Mouse (Mus musculus) heart, embryonic 16.5 days (tissue): Measurements from ENCODE around the gene Dgcr2. TPM values are rescaled to one million over a fixed set of nuclear protein-coding genes. Genes with fewer than 3 reads are reported as not detected.

Experiments used
- ATAC-seq: fragments of 200-750 bp; cut with Nextera tagmentation; replicated peaks from 2 replicates; pipeline ENCODE4 v1.8.0; 2017; ENCODE audit warnings: moderate number of reproducible peaks; ENCODE audit not compliant: insufficient read depth, low FRiP score; ENCODE audit errors: extremely low read depth
- H3K27ac ChIP-seq: fragments of 300-500 bp; sonication (generic); 2 replicates; pipeline ENCODE4 v1.5.1; 2014; ENCODE audit warnings: mild to moderate bottlenecking, low read length, control low read depth, moderate library complexity
- H3K27me3 ChIP-seq: fragments of 300-500 bp; sonication (generic); 2 replicates; pipeline ENCODE4 v1.6.1; 2014; ENCODE audit warnings: low read length, mixed read lengths; ENCODE audit not compliant: control insufficient read depth, insufficient read depth
- H3K36me3 ChIP-seq: fragments of 300-500 bp; sonication (generic); 2 replicates; pipeline ENCODE4 v1.6.1; 2014; ENCODE audit not compliant: control insufficient read depth, insufficient read depth
- H3K4me1 ChIP-seq: fragments of 300-500 bp; sonication (generic); 2 replicates; pipeline ENCODE4 v1.6.1; 2014; ENCODE audit warnings: low read length, mixed read lengths; ENCODE audit not compliant: control insufficient read depth, insufficient read depth
- H3K4me2 ChIP-seq: fragments of 300-500 bp; sonication (generic); 2 replicates; pipeline ENCODE4 v1.6.1; 2014; ENCODE audit warnings: low read depth, mild to moderate bottlenecking, control low read depth, low read length
- H3K4me3 ChIP-seq: fragments of 300-500 bp; sonication (generic); 2 replicates; pipeline ENCODE4 v1.5.1; 2014; ENCODE audit warnings: mild to moderate bottlenecking, control low read depth, low read length
- H3K9ac ChIP-seq: fragments of 300-500 bp; sonication (generic); 2 replicates; pipeline ENCODE4 v1.6.1; 2014; ENCODE audit warnings: low read length, control low read depth
- H3K9me3 ChIP-seq: fragments of 300-500 bp; sonication (generic); replicated peaks from 2 replicates; pipeline ENCODE4 v1.6.1; 2016; ENCODE audit warnings: low read length; ENCODE audit not compliant: control insufficient read depth
- whole genome bisulfite sequencing: fragments of 180-500 bp; shearing (Covaris S2); extraction: QIAGEN DNeasy Blood & Tissue Kit; methylation state at CpG from one replicate; pipeline ENCODE4 v1.1.7; 2014; 5-methylcytosine and 5-hydroxymethylcytosine counted together
- polyA plus RNA-seq: library from polyadenylated mRNA; unstranded; fragments of >200 nt; fragmentation: Nextera tagmentation; extraction: Ambion mirVana; gene quantifications from 2 replicates; pipeline ENCODE4 v1.2.1, GENCODE M21; 2015

Gene Dgcr2
- polyA plus RNA-seq, 1 experiment from 2014 or later, result 46.9 TPM

- Histone ChIP-seq H3K27me3 (peaks cover 11% of the 10 kb centered on the region), H3K9me3 (no peaks in the 10 kb centered on the region), H3K4me2 (no peak overlapping the region), H3K4me1 (peaks cover 10% of the 10 kb centered on the region), H3K4me3 (no peak overlapping the region), H3K27ac (no peak overlapping the region), H3K36me3 (no peaks in the 10 kb centered on the region), H3K9ac (0 out of 2 replicates have a peak overlapping the region, but pooled peaks have one; percentile 17)
- 37% methylated on average over 4 of the region's 4 CpGs for WGBS
- no peak for ATAC-seq
Measured at GRCm38 (mm10) chr16:17813173-17813572, 85.2 kb downstream of the Dgcr2 start.

GRCm38 (mm10) chr16:17812120-17812519 is 86.2 kb downstream of the Dgcr2 start:
- no peaks in the 10 kb centered on the region for H3K9me3 ChIP-seq
- H3K27ac ChIP-seq, result no peak overlapping the region
- no peaks in the 10 kb centered on the region for H3K36me3 ChIP-seq
- 9% methylated on average over 5 of the region's 5 CpGs for WGBS
- H3K27me3 ChIP-seq, result peaks cover 14% of the 10 kb centered on the region
- no peak for ATAC-seq
- no peak overlapping the region for H3K4me2 ChIP-seq
- H3K9ac ChIP-seq, result no peak overlapping the region
- H3K4me3 ChIP-seq, result no peak overlapping the region
- H3K4me1 ChIP-seq, result peaks cover 12% of the 10 kb centered on the region

GRCm38 (mm10) chr16:17809711-17810110 is 88.7 kb downstream of the Dgcr2 start:
- ATAC-seq, result peak; percentile 15; the same call in 1 of the 2 replicates

GRCm38 (mm10) chr16:17809125-17809524 is 89.2 kb downstream of the Dgcr2 start:
- no peak for ATAC-seq
- WGBS, result 76% methylated on average over 4 of the region's 4 CpGs
- Histone ChIP-seq H3K36me3 (no peaks in the 10 kb centered on the region), H3K9me3 (no peaks in the 10 kb centered on the region), H3K4me3 (no peak overlapping the region), H3K4me2 (no peak overlapping the region), H3K4me1 (peaks cover 25% of the 10 kb centered on the region), H3K27ac (peak overlapping the region; percentile 53; the same call in 1 of the 2 replicates), H3K27me3 (peaks cover 31% of the 10 kb centered on the region), H3K9ac (no peak overlapping the region)

More at GRCm38 (mm10) chr16:17809711-17810110, 88.7 kb downstream of the Dgcr2 start:
- no peaks in the 10 kb centered on the region for H3K36me3 ChIP-seq
- no peak overlapping the region for H3K9ac ChIP-seq
- H3K27ac ChIP-seq, result no peak overlapping the region
- peaks cover 26% of the 10 kb centered on the region for H3K27me3 ChIP-seq
- H3K4me2 ChIP-seq, result no peak overlapping the region
- peaks cover 19% of the 10 kb centered on the region for H3K4me1 ChIP-seq
- 27% methylated on average over 7 of the region's 7 CpGs for WGBS
- H3K4me3 ChIP-seq, result no peak overlapping the region
- H3K9me3 ChIP-seq, result no peaks in the 10 kb centered on the region

- 6% methylated on average over 53 of the region's 73 CpGs for WGBS
- Histone ChIP-seq H3K9me3 (no peaks in the 10 kb centered on the region), H3K4me3 (peak overlapping the region; percentile 64), H3K36me3 (no peaks in the 10 kb centered on the region), H3K4me1 (peaks cover 36% of the 10 kb centered on the region), H3K9ac (peak overlapping the region; percentile 73), H3K4me2 (peak overlapping the region; percentile 85), H3K27me3 (peaks cover 45% of the 10 kb centered on the region), H3K27ac (peak overlapping the region; percentile 48; the same call in 1 of the 2 replicates)
- peak; percentile 70 for ATAC-seq
Measured at GRCm38 (mm10) chr16:17807192-17808009, 91.0 kb downstream of the Dgcr2 start.

GRCm38 (mm10) chr16:17806581-17807191 is 91.7 kb downstream of the Dgcr2 start:
- 0 out of 2 replicates have a peak, but pooled peaks have one; percentile 3 for ATAC-seq
- Histone ChIP-seq H3K9me3 (no peaks in the 10 kb centered on the region), H3K4me3 (peak overlapping the region; percentile 64), H3K36me3 (no peaks in the 10 kb centered on the region), H3K27ac (peak overlapping the region; percentile 48; the same call in 1 of the 2 replicates), H3K4me2 (peak overlapping the region; percentile 85), H3K27me3 (peaks cover 52% of the 10 kb centered on the region), H3K9ac (peak overlapping the region; percentile 73), H3K4me1 (peaks cover 39% of the 10 kb centered on the region)
- WGBS, result 11% methylated on average over 50 of the region's 50 CpGs

GRCm38 (mm10) chr16:17804982-17805381 is 93.4 kb downstream of the Dgcr2 start:
- H3K9ac ChIP-seq, result no peak overlapping the region; the same call in 1 of the 2 replicates

GRCm38 (mm10) chr16:17804449-17804912 is 93.9 kb downstream of the Dgcr2 start:
- peaks cover 38% of the 10 kb centered on the region for H3K4me1 ChIP-seq
- no peaks in the 10 kb centered on the region for H3K9me3 ChIP-seq
- peaks cover 62% of the 10 kb centered on the region for H3K27me3 ChIP-seq
- peak overlapping the region; percentile 47 for H3K4me3 ChIP-seq
- H3K36me3 ChIP-seq, result no peaks in the 10 kb centered on the region
- no peak for ATAC-seq
- H3K27ac ChIP-seq, result no peak overlapping the region
- H3K4me2 ChIP-seq, result peak overlapping the region; percentile 71
- H3K9ac ChIP-seq, result peak overlapping the region; percentile 26; the same call in 1 of the 2 replicates
- 20% methylated on average over 33 of the region's 33 CpGs for WGBS

More at GRCm38 (mm10) chr16:17804982-17805381, 93.4 kb downstream of the Dgcr2 start:
- no peaks in the 10 kb centered on the region for H3K9me3 ChIP-seq
- no peak for ATAC-seq
- H3K4me1 ChIP-seq, result peaks cover 38% of the 10 kb centered on the region
- no peaks in the 10 kb centered on the region for H3K36me3 ChIP-seq
- H3K27ac ChIP-seq, result no peak overlapping the region
- H3K4me3 ChIP-seq, result peak overlapping the region; percentile 47
- peak overlapping the region; percentile 71; the same call in 1 of the 2 replicates for H3K4me2 ChIP-seq
- 38% methylated on average over 7 of the region's 7 CpGs for WGBS
- H3K27me3 ChIP-seq, result peaks cover 59% of the 10 kb centered on the region
